Mouse (Mus musculus): Measurements from ENCODE around the gene Gnb3.

Gene Gnb3

GRCm38 (mm10) chr6:124812848-124813247 lies 27.2 kb downstream of the Gnb3 start:
- TF ChIP-seq GATA4 (IDR thresholded peaks at IDR 0.05; ENCODE audit: insufficient replicate concordance, low read length) = no peak

GRCm38 (mm10) chr6:124811701-124812560 lies 28.1 kb downstream of the Gnb3 start:
- TF ChIP-seq GATA4 (IDR thresholded peaks at IDR 0.05; ENCODE audit: insufficient replicate concordance, low read length) = no peak

GRCm38 (mm10) chr6:124811403-124811665 lies 28.7 kb downstream of the Gnb3 start:
- no peak for TF ChIP-seq GATA4 (IDR thresholded peaks at IDR 0.05; ENCODE audit: insufficient replicate concordance, low read length)

GRCm38 (mm10) chr6:124809775-124810538 lies 30.1 kb downstream of the Gnb3 start:
- TF ChIP-seq GATA4 (IDR thresholded peaks at IDR 0.05; ENCODE audit: insufficient replicate concordance, low read length) = no peak

DNA sequence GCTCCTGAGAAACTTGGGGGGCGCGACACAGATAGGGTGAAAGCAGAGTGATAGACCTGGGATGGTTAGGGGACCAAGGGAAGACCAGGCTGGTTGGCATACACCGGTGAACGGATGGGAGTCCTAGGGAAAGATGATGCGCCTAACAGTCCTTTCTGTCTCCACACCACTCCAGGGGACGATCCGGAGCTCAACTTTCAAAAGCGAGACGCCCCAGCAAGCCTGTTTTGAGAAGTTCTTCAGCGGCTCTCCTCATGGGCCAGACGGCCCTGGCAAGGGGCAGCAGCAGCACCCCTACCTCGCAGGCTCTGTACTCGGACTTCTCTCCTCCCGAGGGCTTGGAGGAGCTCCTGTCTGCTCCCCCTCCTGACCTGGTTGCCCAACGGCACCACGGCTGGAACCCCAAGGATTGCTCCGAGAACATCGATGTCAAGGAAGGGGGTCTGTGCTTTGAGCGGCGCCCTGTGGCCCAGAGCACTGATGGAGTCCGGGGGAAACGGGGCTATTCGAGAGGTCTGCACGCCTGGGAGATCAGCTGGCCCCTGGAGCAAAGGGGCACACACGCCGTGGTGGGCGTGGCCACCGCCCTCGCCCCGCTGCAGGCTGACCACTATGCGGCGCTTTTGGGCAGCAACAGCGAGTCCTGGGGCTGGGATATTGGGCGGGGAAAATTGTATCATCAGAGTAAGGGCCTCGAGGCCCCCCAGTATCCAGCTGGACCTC lies 30.9 kb downstream of the Gnb3 start:
- no peak for TF ChIP-seq GATA4 (IDR thresholded peaks at IDR 0.05; ENCODE audit: insufficient replicate concordance, low read length)

DNA sequence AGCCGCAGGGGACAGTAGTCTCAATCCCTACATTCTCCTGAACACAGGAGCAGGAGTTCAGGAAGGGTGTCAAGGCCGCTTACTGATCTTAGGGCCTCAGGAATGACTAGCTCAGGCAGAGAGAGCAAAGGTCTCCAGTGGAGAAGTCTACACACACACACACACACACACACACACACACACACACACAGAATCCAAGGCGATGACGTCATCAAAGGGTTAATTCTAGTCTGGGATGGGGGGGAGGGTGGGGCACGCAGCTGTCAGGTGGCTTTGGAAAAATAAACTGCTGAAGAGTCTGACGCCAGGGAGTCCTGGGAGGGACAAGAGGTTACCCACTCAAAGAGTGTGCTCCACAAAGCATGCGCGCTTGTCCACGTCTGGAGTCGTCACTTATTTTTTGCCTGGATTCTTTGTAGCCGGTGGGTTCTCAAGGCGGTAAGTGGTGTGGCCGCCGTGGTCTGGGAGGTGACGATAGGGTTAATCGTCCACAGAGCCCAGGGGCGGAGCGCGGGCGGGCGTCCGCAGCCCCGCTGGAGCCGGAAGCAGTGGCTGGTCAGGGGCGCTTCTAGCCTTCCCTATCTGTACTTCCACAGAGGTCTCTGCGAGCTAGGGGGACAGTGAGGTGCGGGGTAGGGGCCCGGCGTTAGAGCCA lies 31.6 kb downstream of the Gnb3 start, which contains the start of gene Spsb2:
Gene Spsb2 (plus strand): TSS at position 304 of the 655 bp plus-strand sequence.
- peak; percentile 15; the same call in 1 of the 2 replicates for TF ChIP-seq GATA4 (IDR thresholded peaks at IDR 0.05; ENCODE audit: insufficient replicate concordance, low read length)

GRCm38 (mm10) chr6:124807986-124808357 lies 32.1 kb downstream of the Gnb3 start:
- no peak for TF ChIP-seq GATA4 (IDR thresholded peaks at IDR 0.05; ENCODE audit: insufficient replicate concordance, low read length)

GRCm38 (mm10) chr6:124807366-124807765 lies 32.7 kb downstream of the Gnb3 start:
- no peak for TF ChIP-seq GATA4 (IDR thresholded peaks at IDR 0.05; ENCODE audit: insufficient replicate concordance, low read length)

DNA sequence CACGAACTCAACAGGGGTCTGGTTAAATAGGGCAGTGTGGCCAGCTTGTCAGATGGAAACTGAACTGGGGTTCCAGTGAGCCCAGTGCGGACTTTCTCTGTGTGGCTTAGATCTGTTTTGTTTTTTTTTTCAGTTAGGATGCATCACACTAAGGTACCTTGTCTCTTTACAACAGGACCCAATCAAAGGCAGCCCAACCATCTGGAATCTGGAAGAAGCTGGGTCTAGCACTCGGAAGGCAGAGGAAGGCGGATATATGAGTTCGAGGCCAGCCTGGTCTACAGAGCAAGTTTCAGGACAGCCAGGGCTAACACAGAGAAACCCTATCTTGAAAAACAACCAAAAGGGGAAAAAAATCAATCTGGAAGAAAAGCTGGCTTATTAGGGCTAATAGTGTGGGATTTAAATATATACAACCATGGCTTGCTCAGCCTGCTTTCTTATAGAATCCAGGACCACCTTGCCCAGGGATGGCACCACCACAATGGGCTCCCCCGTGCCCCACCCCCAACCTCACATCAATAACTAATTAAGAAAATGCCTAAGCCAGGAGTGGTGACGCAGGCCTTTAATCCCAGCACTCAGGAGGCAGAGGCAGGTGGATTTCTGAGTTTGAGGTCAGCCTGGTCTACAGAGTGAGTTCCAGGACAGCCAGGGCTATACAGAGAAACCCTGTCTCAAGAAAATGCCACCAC lies 33.5 kb downstream of the Gnb3 start:
- TF ChIP-seq GATA4 (IDR thresholded peaks at IDR 0.05; ENCODE audit: insufficient replicate concordance, low read length) = no peak

DNA sequence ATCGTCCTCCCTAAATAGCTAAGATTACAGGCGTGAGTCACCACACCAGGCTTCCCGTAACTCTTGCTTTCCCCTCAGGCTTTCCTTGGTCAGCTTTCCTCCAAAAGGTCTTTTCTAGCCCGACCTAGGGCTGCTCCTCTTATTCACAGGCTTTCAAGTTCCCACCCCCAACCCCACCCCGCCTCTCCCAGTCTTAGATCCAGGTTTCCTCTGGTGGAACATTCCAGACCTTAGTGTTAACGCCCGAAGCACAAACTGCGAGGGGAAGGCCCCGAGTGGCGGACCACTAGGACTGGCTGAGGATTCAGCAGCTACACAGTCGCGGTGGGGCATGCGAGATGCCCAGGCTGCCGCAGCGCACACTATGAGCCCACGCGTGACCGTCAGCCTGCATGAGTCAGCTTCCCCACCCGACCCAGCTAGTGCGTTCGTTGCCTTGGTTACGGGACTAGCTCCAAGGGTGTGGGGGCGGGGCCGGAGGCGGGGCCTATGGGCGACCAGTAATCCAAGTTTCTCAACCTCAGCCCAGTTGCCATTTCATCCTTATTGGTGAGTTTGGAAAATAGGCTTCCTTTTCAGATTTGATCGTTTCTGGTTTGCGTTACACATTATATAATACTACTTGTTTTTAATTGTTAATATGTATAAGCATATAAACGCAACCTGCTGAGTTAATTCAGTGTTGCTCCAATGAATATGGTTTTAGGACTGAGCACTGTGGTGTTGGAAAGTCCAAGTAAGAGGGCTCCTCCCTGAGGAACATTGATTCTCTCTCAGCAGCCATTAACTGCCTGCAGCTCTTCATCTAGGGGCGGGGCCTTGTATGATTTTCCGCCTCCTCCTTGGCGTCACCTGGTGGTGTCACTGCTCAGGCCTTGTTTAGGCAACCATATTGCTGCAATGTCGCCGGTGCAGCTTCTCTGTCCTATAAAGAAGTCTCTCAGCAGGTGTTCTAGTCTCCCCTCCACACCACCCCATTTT lies 34.4 kb downstream of the Gnb3 start:
- TF ChIP-seq GATA4 (IDR thresholded peaks at IDR 0.05; ENCODE audit: insufficient replicate concordance, low read length) = no peak

DNA sequence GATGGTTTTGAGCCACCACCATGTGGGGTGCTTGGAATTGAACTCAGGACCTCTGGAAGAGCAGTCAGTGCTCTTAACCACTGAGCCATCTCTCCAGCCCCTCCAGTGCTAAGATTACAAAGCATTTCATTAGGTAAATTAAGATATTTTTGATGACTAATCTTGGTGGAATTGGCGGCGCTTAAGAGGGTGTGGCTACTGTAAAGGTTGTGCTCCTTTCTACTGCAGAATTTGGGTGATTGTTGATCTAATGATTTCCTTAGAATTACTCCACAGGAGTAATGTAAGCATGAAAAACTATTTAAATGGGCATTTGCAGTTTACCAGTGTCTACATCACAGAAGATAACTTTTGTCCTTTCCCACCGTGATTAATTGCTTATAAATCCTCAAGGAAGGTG lies 35.7 kb downstream of the Gnb3 start:
- no peak for TF ChIP-seq GATA4 (IDR thresholded peaks at IDR 0.05; ENCODE audit: insufficient replicate concordance, low read length)

DNA sequence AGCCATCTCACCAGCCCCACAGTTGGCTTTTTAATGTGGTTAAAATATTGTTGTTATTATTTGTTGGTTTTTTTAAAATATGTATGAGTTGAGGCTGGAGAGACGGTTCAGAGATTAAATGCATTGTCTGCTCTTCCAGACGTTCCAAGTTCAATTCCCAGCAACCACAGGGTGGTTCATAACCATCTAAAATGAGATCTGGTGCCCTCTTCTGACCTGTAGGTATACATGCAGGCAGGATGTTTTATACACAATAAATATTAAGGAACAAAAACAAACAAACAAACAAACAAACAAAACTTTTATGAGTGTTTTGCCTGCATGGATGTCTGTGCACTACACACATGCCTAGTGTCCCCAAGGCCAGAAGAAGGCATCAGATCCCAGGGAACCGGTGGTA lies 37.0 kb downstream of the Gnb3 start:
- TF ChIP-seq GATA4 (IDR thresholded peaks at IDR 0.05; ENCODE audit: insufficient replicate concordance, low read length) = no peak

DNA sequence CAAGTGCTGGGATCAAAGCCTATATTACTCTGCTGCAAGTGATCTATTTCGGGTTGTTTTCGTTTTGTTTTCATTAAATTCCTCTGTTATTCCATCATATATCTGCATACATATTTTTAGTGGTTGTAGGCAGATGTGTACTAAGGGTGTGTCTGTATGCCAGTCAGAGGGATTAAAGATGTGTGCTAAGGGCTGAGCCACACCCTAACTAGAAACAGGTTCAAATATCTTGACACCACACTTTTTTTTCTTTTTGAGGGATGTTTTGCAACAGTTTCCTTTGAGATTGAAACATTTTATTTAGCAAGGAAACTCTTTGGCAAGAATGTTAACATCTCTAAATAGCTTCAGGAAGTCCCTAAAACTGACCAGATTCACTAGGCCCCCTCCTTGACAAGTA lies 43.9 kb downstream of the Gnb3 start:
- TF ChIP-seq GATA4 (IDR thresholded peaks at IDR 0.05; ENCODE audit: insufficient replicate concordance, low read length) = no peak

DNA sequence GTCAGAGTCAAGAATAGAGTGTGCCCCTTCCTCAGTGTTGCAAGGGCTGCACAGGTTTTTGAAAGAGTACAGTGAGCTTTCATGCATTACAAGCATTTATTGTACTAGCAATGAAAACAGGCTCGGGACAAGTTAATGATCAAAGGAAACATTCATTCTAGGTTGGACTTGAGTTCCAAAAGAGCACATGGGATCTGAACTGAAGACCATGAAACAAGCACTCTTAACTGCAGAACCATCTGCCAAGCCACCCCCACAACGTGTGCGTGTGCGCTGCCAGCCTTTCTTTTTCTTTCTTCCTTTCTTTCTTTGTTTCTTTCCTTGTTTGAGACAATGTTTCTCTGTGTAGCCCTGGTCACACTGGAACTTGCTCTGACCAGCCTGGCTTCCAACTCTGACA lies 44.3 kb downstream of the Gnb3 start:
- TF ChIP-seq GATA4 (IDR thresholded peaks at IDR 0.05; ENCODE audit: insufficient replicate concordance, low read length) = no peak
